Mouse (Mus musculus) lung, postnatal 14 days (tissue): ENCODE results near the gene Pum3.
"Not testable (repeated sequence)": the region's sequence is repeated elsewhere in the genome, so short reads cannot be mapped to it uniquely, and the experiment has no call there.

ENCODE experiments used
- DNase-seq: peaks from one replicate; pipeline ENCODE4 v3.0.0; 2021

The Pum3 gene

GRCm38 (mm10) chr19:27391344-27391743, 38.3 kb downstream of the Pum3 start:
- DNase-seq: no peak

DNA sequence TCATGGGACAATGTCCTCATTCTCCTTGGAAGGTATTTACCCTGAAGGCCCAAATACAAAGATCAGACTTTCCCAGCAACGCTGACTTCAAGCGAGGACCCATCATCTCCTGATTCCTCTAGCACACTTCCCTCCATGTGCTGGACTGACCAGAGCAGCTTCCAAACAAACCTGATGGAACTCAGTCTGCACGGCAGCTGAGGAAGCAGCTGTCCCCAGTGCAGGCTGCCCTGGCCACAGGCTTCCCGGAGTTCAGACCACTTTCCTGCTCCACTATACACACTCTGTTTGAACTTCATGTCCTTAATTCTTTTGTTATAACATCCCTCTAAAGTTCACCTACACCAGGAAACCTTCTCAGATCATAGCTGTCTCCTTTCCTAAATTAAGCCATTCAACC, 40.1 kb downstream of the Pum3 start:
- DNase-seq: not testable (repeated sequence)

DNA sequence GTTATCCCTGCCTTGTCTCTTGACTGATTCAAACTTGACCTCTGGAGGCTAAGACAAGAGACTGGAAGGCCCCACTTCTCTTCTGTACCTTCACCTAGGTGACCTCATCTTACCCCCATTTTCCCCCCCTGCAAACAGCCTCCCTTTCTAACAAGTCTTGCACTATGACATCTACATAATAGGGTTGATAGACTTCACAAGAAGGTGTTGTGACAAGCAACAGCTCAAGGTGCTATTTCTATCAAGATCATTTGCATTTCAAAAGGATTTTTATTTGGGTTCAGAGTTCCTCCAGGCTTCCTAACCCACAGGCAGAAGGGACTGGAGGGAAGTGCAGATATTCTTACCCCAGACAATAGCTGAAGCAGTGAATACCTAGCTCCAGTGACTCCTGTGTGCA, 44.3 kb downstream of the Pum3 start:
- DNase-seq: no peak

GRCm38 (mm10) chr19:27383266-27383665, 46.4 kb downstream of the Pum3 start:
- DNase-seq: no peak

DNA sequence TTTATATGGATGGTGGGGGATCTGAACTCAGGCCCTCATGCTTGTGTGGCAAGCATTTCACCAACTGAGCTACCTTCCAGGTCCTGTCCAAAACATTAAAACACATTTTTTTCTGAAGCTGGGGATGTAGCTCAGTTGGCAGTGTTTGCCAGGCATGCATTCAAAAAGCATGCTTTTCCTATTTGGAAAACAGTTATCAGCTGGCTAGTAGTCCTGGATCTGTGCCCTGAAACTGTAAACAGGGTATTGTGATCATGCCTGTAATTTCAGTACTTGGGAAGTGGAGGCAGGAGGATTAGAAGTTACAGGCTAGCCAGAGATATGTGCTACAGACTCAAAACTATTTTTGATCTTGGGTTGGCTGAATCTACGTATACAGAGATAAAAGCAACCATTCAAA, 47.5 kb downstream of the Pum3 start:
- DNase-seq: no peak

GRCm38 (mm10) chr19:27379712-27380401, 49.8 kb downstream of the Pum3 start:
- no peak for DNase-seq

DNA sequence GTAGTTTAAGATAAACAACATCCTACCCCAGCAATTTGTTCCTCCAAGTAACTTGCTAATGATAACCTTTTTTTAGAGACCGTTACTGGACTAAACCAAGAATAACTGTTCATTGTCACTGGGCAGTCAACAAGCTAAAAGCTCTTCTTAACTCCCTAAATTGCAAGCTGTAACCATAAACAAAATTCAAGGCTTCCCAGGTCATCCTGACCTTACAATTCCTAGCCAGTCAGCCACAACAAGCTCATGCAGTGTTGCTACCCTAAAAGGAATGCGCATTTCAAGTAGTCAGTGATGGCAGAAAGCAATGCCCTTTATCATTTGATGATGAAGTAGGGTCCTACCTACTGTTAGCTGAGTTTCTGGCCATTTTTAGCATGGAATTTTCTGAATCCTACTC, 58.8 kb downstream of the Pum3 start:
- no peak for DNase-seq

GRCm38 (mm10) chr19:27370174-27370573, 59.5 kb downstream of the Pum3 start:
- no peak for DNase-seq

GRCm38 (mm10) chr19:27369461-27370135, 60.0 kb downstream of the Pum3 start:
- no peak for DNase-seq

GRCm38 (mm10) chr19:27366113-27366746, 63.4 kb downstream of the Pum3 start:
- DNase-seq: no peak

DNA sequence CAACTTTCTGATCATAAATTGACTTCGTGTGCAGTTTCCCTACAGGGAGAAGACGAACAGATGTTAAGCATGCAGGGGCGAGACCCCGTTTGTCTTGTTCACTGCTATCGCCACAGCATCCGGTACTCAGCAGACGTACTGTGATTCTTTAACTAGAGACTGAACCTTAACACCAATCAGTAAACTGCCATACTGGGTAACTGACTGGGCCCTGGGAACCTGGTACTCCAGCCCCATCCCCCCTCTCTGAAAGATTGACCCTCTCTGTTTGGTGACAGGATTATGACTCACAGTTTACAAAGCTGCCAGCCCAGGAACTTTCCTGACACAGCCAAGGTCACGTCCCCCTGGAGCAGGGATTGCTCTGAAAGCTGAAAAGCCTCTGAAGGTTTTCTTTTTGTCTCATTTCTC, 65.1 kb downstream of the Pum3 start:
- peak; percentile 28 for DNase-seq

DNA sequence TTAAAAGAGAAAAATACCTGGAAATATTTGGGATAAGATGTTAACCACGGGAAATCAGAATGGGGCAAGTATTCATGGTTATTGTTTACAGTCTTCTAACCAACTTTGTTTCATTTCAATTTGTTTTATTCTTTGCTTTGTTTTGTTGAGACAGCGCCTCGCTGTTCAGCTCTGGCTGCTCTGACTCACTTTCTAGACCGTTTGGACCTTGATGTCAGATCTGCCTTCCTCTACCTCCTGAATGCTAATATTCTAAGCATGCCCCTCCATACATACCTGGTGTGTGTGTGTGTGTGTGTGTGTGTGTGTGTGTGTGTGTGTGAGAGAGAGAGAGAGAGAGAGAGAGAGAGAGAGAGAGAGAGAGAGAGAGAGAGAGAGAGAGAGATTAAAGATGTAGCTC, 65.7 kb downstream of the Pum3 start:
- no peak for DNase-seq

DNA sequence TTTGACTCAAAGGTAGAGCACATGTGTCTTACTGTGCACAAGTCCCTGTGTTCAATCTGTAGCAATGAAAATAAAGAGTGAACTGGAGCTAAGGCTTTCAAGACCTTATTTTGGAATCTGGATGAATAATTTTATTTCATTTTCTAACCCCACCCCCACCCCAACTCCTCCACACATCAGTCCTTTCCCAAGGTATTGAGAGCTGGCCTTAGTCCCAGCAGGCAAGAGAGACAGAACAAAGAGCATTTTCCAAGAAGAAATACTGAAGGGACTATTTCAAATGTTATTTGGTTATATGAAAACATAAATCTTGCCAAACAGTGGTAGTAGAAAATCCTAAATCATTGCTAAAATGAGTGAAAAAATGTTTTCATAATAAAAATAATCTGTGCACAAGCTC, 69.2 kb downstream of the Pum3 start:
- no peak for DNase-seq

GRCm38 (mm10) chr19:27351700-27352099, 77.9 kb downstream of the Pum3 start:
- no peak for DNase-seq

DNA sequence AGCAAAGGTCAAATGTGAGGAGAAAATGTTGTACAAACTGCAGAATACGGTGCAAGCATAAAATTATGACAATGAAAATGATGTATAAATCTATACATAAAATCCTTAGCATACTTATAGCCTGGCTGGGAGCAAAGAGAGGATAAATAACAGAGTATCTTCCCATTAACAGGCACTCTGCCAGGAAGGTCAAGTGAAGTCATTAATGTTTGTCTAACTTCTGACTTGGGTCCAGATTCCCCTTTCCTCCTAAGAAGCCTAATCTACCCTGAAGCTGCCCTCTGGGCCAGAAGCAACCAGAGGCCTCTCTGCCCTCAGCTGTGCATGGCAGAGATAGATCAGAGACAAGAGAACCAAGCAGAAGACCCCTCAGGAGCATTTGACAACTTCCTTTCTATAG, 83.1 kb downstream of the Pum3 start:
- DNase-seq: no peak
